ENCODE assay signal across 15 mouse cellular contexts in genomic region chr19:5935691-5936090, GRCm38 (mm10). TPM values are rescaled to one million over a fixed set of nuclear protein-coding genes. Genes with fewer than 3 reads are reported as not detected.
A peak's percentile ranks its signal among the peaks of the same experiment; 100 is the strongest.
DNase-seq lines count a peak whose midpoint lies in the region; ATAC-seq lines count a peak whose summit lies in the region.
"Had no signal": no experiment of that assay in that cellular context is flagged by ENCODE, and none has a peak within 500 bp of the region (broad histone marks: within the 10 kb centered on the region; RNA-seq: fewer than 3 reads in every experiment).

No protein-coding gene starts in this region.

- no peaks in the 10 kb centered on the region for H3K9me3 ChIP-seq in midbrain, embryonic 11.5 days (ENCODE audit: control insufficient read depth, low read length)
- no peaks in the 10 kb centered on the region for H3K9me3 ChIP-seq in midbrain, embryonic 15.5 days
- H3K9me3 ChIP-seq in stomach, embryonic 16.5 days (replicated peaks; ENCODE audit: control insufficient read depth, low read length), result no peaks in the 10 kb centered on the region
- H3K9me3 ChIP-seq: forebrain, embryonic 12.5 days had no signal

- H3K4me3 ChIP-seq in midbrain, embryonic 11.5 days (ENCODE audit: low read depth, low read length), result no peak overlapping the region
- H3K4me3 ChIP-seq in midbrain, embryonic 15.5 days, result no peak overlapping the region
- no peak overlapping the region for H3K4me3 ChIP-seq in stomach, embryonic 16.5 days (replicated peaks; ENCODE audit: low read length)
- H3K4me3 ChIP-seq: forebrain, embryonic 12.5 days had no signal

- no peak overlapping the region for H3K9ac ChIP-seq in midbrain, embryonic 11.5 days (ENCODE audit: low read length)
- no peak overlapping the region for H3K9ac ChIP-seq in midbrain, embryonic 15.5 days
- H3K9ac ChIP-seq in stomach, embryonic 16.5 days (ENCODE audit: low read length), result 0 out of 2 replicates have a peak overlapping the region, but pooled peaks have one; percentile 18
- H3K9ac ChIP-seq: forebrain, embryonic 12.5 days had no signal

- peak; percentile 58 for DNase-seq in gastrocnemius, postnatal 14 days
- DNase-seq in gastrocnemius, postnatal 4 days (ENCODE audit: low spot score in 2 of 2), result no peak
- peak; percentile 66 for DNase-seq in midbrain, embryonic 11.5 days (ENCODE audit: low spot score, missing footprints)
- DNase-seq in kidney, postnatal 14 days, result peak; percentile 49
- DNase-seq in layer of hippocampus, adult 11-12 months (ENCODE audit: low spot score), result no peak
- DNase-seq in embryo, embryonic 11 days, result no peak

- H3K4me2 ChIP-seq in midbrain, embryonic 11.5 days, result no peak overlapping the region
- no peak overlapping the region for H3K4me2 ChIP-seq in midbrain, embryonic 15.5 days
- peak overlapping the region; percentile 1; the same call in 1 of the 2 replicates for H3K4me2 ChIP-seq in stomach, embryonic 16.5 days (ENCODE audit: low read depth, low read length)
- H3K4me2 ChIP-seq: forebrain, embryonic 12.5 days had no signal

- no peaks in the 10 kb centered on the region for H3K27me3 ChIP-seq in midbrain, embryonic 11.5 days (ENCODE audit: control insufficient read depth, insufficient read depth, low read length)
- H3K27me3 ChIP-seq in midbrain, embryonic 15.5 days (replicated peaks), result no peaks in the 10 kb centered on the region
- H3K27me3 ChIP-seq in stomach, embryonic 16.5 days (ENCODE audit: control insufficient read depth, insufficient read depth, low read length), result no peaks in the 10 kb centered on the region
- H3K27me3 ChIP-seq: forebrain, embryonic 12.5 days had no signal

- WGBS in midbrain, embryonic 11.5 days, result 84% methylated on average over 5 of the region's 5 CpGs
- WGBS in midbrain, embryonic 15.5 days, result 80% methylated on average over 5 of the region's 5 CpGs
- 44% methylated on average over 5 of the region's 5 CpGs for WGBS in stomach, embryonic 16.5 days

- intact Hi-C loops in gastrocnemius, postnatal 14 days (cut with DNase I; ENCODE audit: low total_unique reads), result no loop called here

- peaks cover 14% of the 10 kb centered on the region for H3K4me1 ChIP-seq in midbrain, embryonic 11.5 days (ENCODE audit: control insufficient read depth, insufficient read depth, low read length)
- H3K4me1 ChIP-seq in midbrain, embryonic 15.5 days, result peaks cover 10% of the 10 kb centered on the region
- H3K4me1 ChIP-seq in stomach, embryonic 16.5 days (ENCODE audit: control insufficient read depth, insufficient read depth, low read length), result peaks cover 48% of the 10 kb centered on the region

- no peaks in the 10 kb centered on the region; the same call in 1 of the 2 replicates for H3K36me3 ChIP-seq in midbrain, embryonic 11.5 days (ENCODE audit: control insufficient read depth, insufficient read depth, low read length)
- no peaks in the 10 kb centered on the region for H3K36me3 ChIP-seq in midbrain, embryonic 15.5 days (replicated peaks)
- H3K36me3 ChIP-seq in stomach, embryonic 16.5 days (ENCODE audit: control insufficient read depth, insufficient read depth, low read length), result no peaks in the 10 kb centered on the region

- no peak for ATAC-seq in midbrain, embryonic 11.5 days (ENCODE audit: low FRiP score)
- ATAC-seq in midbrain, embryonic 15.5 days (replicated peaks), result no peak
- peak; percentile 59; the same call in 1 of the 2 replicates for ATAC-seq in stomach, embryonic 16.5 days (ENCODE audit: insufficient read depth, low FRiP score)

- H3K27ac ChIP-seq in midbrain, embryonic 11.5 days (ENCODE audit: low read depth, low read length), result no peak overlapping the region
- no peak overlapping the region for H3K27ac ChIP-seq in midbrain, embryonic 15.5 days
- peak overlapping the region; percentile 91 for H3K27ac ChIP-seq in stomach, embryonic 16.5 days (ENCODE audit: low read length)
- H3K27ac ChIP-seq: forebrain, embryonic 12.5 days had no signal

RNA-seq across cellular contexts. Expression of gene Cdc42ep2, which starts 11.1 kb away (rescaled TPM):
- total RNA-seq in gastrocnemius, postnatal 14 days (2021), result 10 to 100 TPM; 14.4 to 18.3 TPM
- total RNA-seq in gastrocnemius, postnatal 4 days (2021), result 10 to 100 TPM; 23.1 to 27.4 TPM
- polyA plus RNA-seq in midbrain, embryonic 11.5 days (2014; fragmentation: Nextera tagmentation; extraction: Ambion mirVana), result 2.2 and 2.5 TPM in 2 replicates
- polyA plus RNA-seq in midbrain, embryonic 15.5 days (2015; fragmentation: Nextera tagmentation; extraction: Ambion mirVana), result 16.3 and 16.7 TPM in 2 replicates
- 13.4 and 13.9 TPM in 2 replicates for polyA plus RNA-seq in stomach, embryonic 16.5 days (2015; fragmentation: Nextera tagmentation; extraction: Ambion mirVana)
- total RNA-seq: megakaryocyte-erythroid progenitor cell, adult 5-6 weeks had no signal

RNA-seq across cellular contexts. Expression of gene Dpf2, which starts 22.9 kb away (rescaled TPM):
- 10 to 100 TPM; 71.9 to 78.2 TPM for total RNA-seq in gastrocnemius, postnatal 14 days (2021)
- 100 to 1,000 TPM in 1 of 2 experiments, 10 to 100 TPM in 1; 97.8 to 121 TPM for total RNA-seq in gastrocnemius, postnatal 4 days (2021)
- polyA plus RNA-seq in midbrain, embryonic 11.5 days (2014; fragmentation: Nextera tagmentation; extraction: Ambion mirVana), result 200 and 203 TPM in 2 replicates
- 122 and 130 TPM in 2 replicates for polyA plus RNA-seq in midbrain, embryonic 15.5 days (2015; fragmentation: Nextera tagmentation; extraction: Ambion mirVana)
- 117 and 127 TPM in 2 replicates for polyA plus RNA-seq in stomach, embryonic 16.5 days (2015; fragmentation: Nextera tagmentation; extraction: Ambion mirVana)

RNA-seq across cellular contexts. Expression of gene Pola2, which starts 28.3 kb away (rescaled TPM):
- 10 to 100 TPM; 10.9 to 13.2 TPM for total RNA-seq in gastrocnemius, postnatal 14 days (2021)
- total RNA-seq in gastrocnemius, postnatal 4 days (2021), result 10 to 100 TPM; 24.6 to 28.6 TPM
- polyA plus RNA-seq in midbrain, embryonic 11.5 days (2014; fragmentation: Nextera tagmentation; extraction: Ambion mirVana), result 74.4 and 82.7 TPM in 2 replicates
- polyA plus RNA-seq in midbrain, embryonic 15.5 days (2015; fragmentation: Nextera tagmentation; extraction: Ambion mirVana), result 25.3 and 25.4 TPM in 2 replicates
- polyA plus RNA-seq in stomach, embryonic 16.5 days (2015; fragmentation: Nextera tagmentation; extraction: Ambion mirVana), result 49.6 and 50.4 TPM in 2 replicates

RNA-seq across cellular contexts. Expression of gene Tigd3, which starts 41.7 kb away (rescaled TPM):
- under 1 TPM; 0.42 to 0.66 TPM for total RNA-seq in gastrocnemius, postnatal 14 days (2021)
- 1 to 10 TPM; 1.5 to 2.6 TPM for total RNA-seq in gastrocnemius, postnatal 4 days (2021)
- 7.3 and 8.3 TPM in 2 replicates for polyA plus RNA-seq in midbrain, embryonic 11.5 days (2014; fragmentation: Nextera tagmentation; extraction: Ambion mirVana)
- polyA plus RNA-seq in midbrain, embryonic 15.5 days (2015; fragmentation: Nextera tagmentation; extraction: Ambion mirVana), result 13.8 and 16.4 TPM in 2 replicates
- 1.7 and 1.8 TPM in 2 replicates for polyA plus RNA-seq in stomach, embryonic 16.5 days (2015; fragmentation: Nextera tagmentation; extraction: Ambion mirVana)

RNA-seq across cellular contexts. Expression of gene Slc22a20, which starts 50.3 kb away (rescaled TPM):
- not detected for total RNA-seq in gastrocnemius, postnatal 14 days (2021)
- total RNA-seq in gastrocnemius, postnatal 4 days (2021), result not detected
- not detected in 2 replicates for polyA plus RNA-seq in midbrain, embryonic 11.5 days (2014; fragmentation: Nextera tagmentation; extraction: Ambion mirVana)
- not detected in 2 replicates for polyA plus RNA-seq in midbrain, embryonic 15.5 days (2015; fragmentation: Nextera tagmentation; extraction: Ambion mirVana)
- polyA plus RNA-seq in stomach, embryonic 16.5 days (2015; fragmentation: Nextera tagmentation; extraction: Ambion mirVana), result not detected in 2 replicates
- total RNA-seq: gastrocnemius, postnatal 36 days; left cerebral cortex, postnatal 25 days; megakaryocyte-erythroid progenitor cell, adult 5-6 weeks; MEL had no signal
- polyA plus RNA-seq: forebrain, embryonic 12.5 days; neural tube, embryonic 14.5 days; thymus, postnatal 0 days had no signal

Comparison
In these comparisons a context has a peak if more than half of its experiments do, and no peak if none do; other contexts are left out.
1. DNase-seq: peak in gastrocnemius, postnatal 14 days (single experiment), midbrain, embryonic 11.5 days (single experiment) and kidney, postnatal 14 days (single experiment); none in gastrocnemius, postnatal 4 days (0 of 2), layer of hippocampus, adult 11-12 months (single experiment) and embryo, embryonic 11 days (single experiment).